Mouse (Mus musculus) gastrocnemius, adult 2 months (tissue): ENCODE results near the gene Bbip1. TPM values are rescaled to one million over a fixed set of nuclear protein-coding genes. Genes with fewer than 3 reads are reported as not detected.

Experiments used
- DNase-seq: peaks from one replicate; pipeline ENCODE4 v3.0.0; 2022
- H3K27ac ChIP-seq: fragments of 200-600 bp; 2 replicates; pipeline ENCODE4 v1.8.1; 2022; ENCODE audit warnings: mild to moderate bottlenecking
- H3K4me3 ChIP-seq: fragments of 200-600 bp; 2 replicates; pipeline ENCODE4 v1.8.1; 2022; ENCODE audit warnings: mild to moderate bottlenecking, moderate library complexity
- CTCF ChIP-seq: fragments of 200-600 bp; IDR thresholded peaks from 2 replicates; pipeline ENCODE4 v1.8.1; 2022; ENCODE audit warnings: antibody characterized with exemption, mild to moderate bottlenecking, moderate library complexity
- intact Hi-C: fragments of 180-260 bp; cut with DNase I; formaldehyde crosslinking; loops from one replicate; pipeline ENCODE4 v1.15.1; 2025
- total RNA-seq, 2 experiments: library from RNA; stranded (reverse); gene quantifications; 2 replicates each; pipeline ENCODE4 v1.2.3; 2021

The Bbip1 gene
- total RNA-seq, 2 experiments from 2014 or later: 33.3 to 40.6 TPM

- intact Hi-C loops: no loop called here
- TF ChIP-seq CTCF: no peak
- Histone ChIP-seq H3K4me3 (no peak overlapping the region), H3K27ac (no peak overlapping the region)
- no peak for DNase-seq
Observed at GRCm38 (mm10) chr19:53881786-53882185, 62.6 kb downstream of the Bbip1 start.

- Histone ChIP-seq H3K27ac (no peak overlapping the region), H3K4me3 (no peak overlapping the region)
- intact Hi-C loops: no loop called here
- no peak for DNase-seq
- TF ChIP-seq CTCF: no peak
Observed at GRCm38 (mm10) chr19:53880460-53880859, 64.0 kb downstream of the Bbip1 start.

Other genes starting within 250 kb of the Bbip1 start
- 10 to 100 TPM; 14.8 to 16.8 TPM for gene Pdcd4, start 52.4 kb downstream of the Bbip1 start, total RNA-seq
- gene Shoc2, start 321 bp downstream of the Bbip1 start, total RNA-seq: 10 to 100 TPM; 24.0 to 28.3 TPM
- under 1 TPM; 0.28 to 0.36 TPM for gene Adra2a, start 99.5 kb upstream of the Bbip1 start, total RNA-seq